Mouse (Mus musculus) adrenal gland, adult 2 months (tissue): ENCODE results near the gene Gm7579. TPM values are rescaled to one million over a fixed set of nuclear protein-coding genes. Genes with fewer than 3 reads are reported as not detected.
"Not testable (repeated sequence)": the region's sequence is repeated elsewhere in the genome, so short reads cannot be mapped to it uniquely, and the experiment has no call there.

Experiments
- DNase-seq: peaks from one replicate; pipeline ENCODE4 v3.0.0; 2021
- long read RNA-seq: library from polyadenylated mRNA; stranded (forward); transcript quantifications from one replicate; pipeline ENCODE4 v2.0.0, GENCODE M21; 2021
- polyA plus RNA-seq: library from polyadenylated mRNA; depleted of rRNA; stranded (reverse); fragments of >200 nt; gene quantifications from 2 replicates; pipeline ENCODE4 v1.2.3, GENCODE M21; 2012; rRNA removed
- total RNA-seq, 2 experiments: library from RNA; stranded (reverse); gene quantifications; 2 replicates each; pipeline ENCODE4 v1.2.3; 2021

Gm7579 gene
- total RNA-seq (not detected), polyA plus RNA-seq (not detected in 2 replicates)
- long read RNA-seq = 0 reads

DNA sequence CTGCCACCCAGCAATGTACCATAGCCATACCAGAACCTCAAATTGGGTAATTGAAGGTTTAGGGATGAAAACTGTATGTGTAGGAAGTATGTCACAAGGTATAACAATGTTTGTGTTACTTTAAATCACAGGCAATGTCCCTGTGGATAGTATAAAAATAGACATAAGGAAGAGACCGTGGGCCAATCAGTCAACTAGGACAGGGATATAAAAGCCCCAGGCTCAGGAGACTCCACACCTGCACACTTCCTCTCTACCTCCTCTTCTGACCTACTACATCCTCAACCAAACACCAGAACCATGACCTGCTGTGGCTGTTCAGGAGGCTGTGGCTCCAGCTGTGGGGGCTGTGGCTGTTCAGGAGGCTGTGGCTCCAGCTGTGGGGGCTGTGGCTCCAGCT is at the start of gene Gm7579:
Gene Gm7579, plus strand, starts transcription at position 301 of the 400 bp plus-strand sequence.
- no peak for DNase-seq

- not testable (repeated sequence) for DNase-seq
These were observed 46.0 kb upstream of the Gm7579 start, which contains the start of gene Gm4553 for GRCm38 (mm10) chr7:142165639-142166038. TSS of gene Gm4553 (minus strand) at chr7:142165739.

DNA sequence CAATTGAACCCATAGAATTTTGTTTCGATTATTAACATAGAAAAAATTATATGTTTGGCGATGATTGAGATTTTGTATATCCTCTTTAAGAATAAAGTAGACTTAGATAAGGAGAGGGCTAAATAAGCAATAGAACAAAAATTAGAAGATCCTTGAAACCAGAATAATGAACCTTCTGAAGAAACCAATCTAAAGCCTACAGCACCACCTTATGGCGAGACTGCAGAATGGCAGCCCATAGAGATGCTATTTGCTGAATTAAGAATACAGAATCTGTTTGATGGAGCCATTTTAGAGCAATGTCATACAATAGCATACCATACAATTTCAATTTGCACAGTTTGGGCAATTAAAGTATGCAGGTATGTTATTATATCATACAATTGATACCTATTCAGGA is 41.8 kb upstream of the Gm7579 start:
- DNase-seq = no peak

- DNase-seq = not testable (repeated sequence)
These were observed 35.8 kb upstream of the Gm7579 start, which contains the start of gene Krtap5-2 for GRCm38 (mm10) chr7:142175905-142176304. TSS of gene Krtap5-2 (minus strand) at chr7:142176005.

- no peak for DNase-seq
These were observed 33.0 kb upstream of the Gm7579 start for GRCm38 (mm10) chr7:142178685-142179084.

- DNase-seq = no peak
These were observed 30.6 kb upstream of the Gm7579 start for GRCm38 (mm10) chr7:142181021-142181420.

- no peak for DNase-seq
These were observed 23.5 kb upstream of the Gm7579 start for GRCm38 (mm10) chr7:142188156-142188555.

GRCm38 (mm10) chr7:142190289-142190688 is 21.4 kb upstream of the Gm7579 start, which contains the start of gene Gm10153:
TSS of gene Gm10153 (minus strand) at chr7:142190389.
- DNase-seq = no peak

DNA sequence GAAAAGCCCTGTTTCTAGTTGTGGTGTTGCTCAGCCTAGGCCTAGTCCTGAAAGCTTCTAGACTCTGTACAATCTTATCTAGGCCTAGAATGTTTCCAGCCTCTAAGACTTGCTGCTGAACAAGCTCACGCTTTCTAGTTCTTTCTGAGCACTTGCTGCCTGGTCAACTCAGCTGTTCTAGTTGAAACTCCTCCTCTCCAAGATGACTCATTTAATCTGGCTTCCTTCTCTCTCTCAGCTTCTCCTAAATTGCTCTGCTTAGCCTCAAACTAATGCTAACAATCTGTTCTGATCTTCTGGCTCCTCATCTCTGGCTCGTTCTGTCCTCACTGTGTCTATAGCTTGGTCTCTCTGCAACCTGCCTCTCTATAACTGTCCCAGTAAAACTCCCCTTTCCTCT is 12.9 kb upstream of the Gm7579 start:
- DNase-seq = no peak

DNA sequence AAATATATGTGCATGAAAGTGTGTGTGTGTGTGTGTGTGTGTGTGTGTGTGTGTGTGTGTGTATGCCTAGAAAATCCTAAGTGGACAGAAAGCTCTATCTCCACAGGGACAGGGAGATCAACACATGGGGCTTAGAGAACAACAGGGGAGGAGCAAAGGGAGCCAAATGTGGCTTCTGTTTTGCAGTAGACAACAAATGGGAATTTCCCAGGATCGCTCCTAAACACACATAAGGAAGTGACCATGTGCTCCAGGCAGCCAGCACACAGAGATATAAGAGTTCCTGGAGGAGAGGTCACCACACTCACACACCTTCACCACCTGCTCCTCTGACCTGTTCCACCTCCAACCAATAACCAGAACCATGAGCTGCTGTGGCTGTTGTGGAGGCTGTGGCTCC is 10.6 kb upstream of the Gm7579 start, which contains the start of gene Krtap5-3:
Gene Krtap5-3, plus strand, starts transcription at position 301 of the 400 bp plus-strand sequence.
- DNase-seq = no peak

GRCm38 (mm10) chr7:142205488-142205887 is 6.2 kb upstream of the Gm7579 start:
- DNase-seq = no peak

DNA sequence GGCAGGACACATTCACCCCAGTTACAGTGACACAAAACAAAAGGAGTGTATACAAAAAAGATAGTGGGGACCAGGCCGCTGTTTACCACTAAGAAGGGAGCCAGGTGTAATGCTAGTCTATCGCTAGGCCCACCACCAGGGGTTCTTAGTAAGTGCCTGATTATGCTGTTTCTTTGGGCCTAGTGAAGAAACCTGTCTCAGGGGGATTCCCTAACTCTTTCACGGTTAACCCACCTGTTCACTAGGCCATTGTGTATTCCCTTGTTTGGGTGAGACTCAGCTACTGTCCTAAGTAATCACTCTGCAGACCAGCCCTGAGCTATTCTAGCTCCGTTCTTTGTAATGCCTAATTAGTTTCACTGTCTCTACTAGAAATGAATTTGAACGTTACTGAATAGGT is 4.8 kb upstream of the Gm7579 start:
- DNase-seq = not testable (repeated sequence)

DNA sequence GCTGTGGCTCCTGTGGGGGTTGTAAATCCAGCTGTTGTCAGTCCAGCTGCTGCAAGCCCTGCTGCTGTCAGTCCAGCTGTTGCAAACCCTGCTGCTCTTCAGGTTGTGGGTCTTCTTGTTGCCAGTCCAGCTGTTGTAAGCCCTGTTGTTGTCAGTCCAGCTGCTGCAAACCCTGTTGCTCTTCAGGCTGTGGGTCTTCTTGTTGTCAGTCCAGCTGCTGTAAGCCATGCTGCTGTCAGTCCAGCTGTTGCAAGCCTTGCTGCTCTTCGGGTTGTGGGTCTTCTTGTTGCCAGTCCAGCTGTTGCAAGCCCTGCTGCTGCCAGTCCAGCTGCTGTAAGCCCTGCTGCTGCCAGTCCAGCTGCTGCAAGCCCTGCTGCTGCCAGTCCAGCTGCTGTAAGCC is 477 bp downstream of the Gm7579 start:
- DNase-seq = not testable (repeated sequence)

GRCm38 (mm10) chr7:142224518-142224917 is 12.9 kb downstream of the Gm7579 start:
- DNase-seq = no peak

DNA sequence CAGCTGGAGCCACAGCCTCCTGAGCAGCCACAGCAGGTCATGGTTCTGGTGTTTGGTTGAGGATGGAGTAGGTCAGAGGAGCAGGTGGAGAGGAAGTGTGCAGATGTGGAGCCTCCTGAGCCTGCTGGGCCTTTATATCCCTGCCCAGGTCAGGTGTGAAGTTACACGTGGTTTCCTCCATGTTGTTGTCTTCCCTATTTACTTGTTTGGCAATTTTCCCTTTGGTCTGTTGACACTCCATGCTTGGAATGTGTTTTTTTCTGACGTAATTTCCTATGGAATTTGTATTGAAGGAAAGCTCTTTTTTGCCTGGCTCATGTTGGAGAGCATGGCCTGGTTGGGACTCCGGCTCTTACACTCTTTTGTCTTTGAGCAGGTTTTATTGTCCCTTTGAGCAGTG is 18.2 kb downstream of the Gm7579 start, which contains the start of gene Krtap5-5:
Gene Krtap5-5, minus strand, starts transcription at position 101 of the 400 bp plus-strand sequence.
- DNase-seq = not testable (repeated sequence)

DNA sequence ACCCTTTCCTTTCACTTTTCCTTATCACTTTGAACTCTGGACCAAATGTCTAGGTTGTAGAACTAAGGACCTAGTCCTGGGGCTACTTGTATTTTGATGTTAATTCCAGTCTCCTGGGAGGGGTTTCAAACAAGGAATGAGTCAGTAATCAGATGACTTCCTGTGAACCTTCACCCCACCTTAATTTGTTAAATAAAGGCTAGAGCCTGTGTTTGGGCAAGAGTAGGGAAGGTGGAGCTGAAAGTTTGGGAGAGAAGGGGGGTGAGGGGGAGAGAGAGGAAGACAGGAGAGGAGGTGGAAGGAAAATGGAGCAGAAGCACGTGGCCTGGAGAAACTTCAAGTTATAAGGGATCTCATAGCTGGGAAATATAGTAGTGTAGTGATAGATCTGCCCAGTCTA is 19.9 kb downstream of the Gm7579 start:
- DNase-seq = no peak

DNA sequence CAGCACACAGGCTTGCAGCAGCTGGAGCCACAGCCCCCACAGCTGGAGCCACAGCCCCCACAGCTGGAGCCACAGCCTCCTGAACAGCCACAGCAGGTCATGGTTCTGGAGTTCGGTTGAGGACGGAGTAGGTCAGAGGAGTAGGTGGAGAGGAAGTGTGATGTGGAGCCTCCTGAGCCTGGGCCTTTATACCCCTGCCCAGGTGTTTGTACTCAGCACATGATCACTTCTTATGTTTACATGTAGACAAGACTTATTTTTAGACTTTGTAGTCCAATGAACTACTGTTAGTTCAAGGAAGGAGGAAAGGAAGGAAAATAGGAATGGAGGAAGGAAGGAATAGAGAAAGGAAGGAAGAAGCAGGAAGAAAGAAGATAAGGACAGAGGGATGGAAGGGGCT is 29.3 kb downstream of the Gm7579 start, which contains the start of gene Gm40460:
Gene Gm40460, minus strand, starts transcription at position 101 of the 400 bp plus-strand sequence.
- DNase-seq = no peak

DNA sequence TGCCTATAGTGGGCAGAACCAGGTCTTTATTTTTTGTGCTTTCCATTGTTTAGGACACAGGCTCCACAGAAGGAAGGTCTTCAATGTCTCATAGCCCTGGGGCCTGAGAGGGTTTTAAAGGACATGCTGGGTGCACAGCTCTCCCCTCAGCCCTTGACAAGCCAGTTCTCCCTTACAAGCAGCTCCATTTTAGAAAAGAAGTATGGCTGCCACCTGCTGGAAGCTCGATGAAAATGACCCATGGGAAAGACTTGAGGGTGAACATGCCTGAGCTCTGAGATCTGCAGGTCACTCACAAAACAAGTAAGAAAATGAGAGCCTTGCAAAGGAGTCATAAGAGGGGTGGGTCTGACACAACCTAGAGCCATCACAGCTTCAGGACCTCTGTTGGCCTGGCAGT is 38.2 kb downstream of the Gm7579 start:
- peak; percentile 22 for DNase-seq

DNA sequence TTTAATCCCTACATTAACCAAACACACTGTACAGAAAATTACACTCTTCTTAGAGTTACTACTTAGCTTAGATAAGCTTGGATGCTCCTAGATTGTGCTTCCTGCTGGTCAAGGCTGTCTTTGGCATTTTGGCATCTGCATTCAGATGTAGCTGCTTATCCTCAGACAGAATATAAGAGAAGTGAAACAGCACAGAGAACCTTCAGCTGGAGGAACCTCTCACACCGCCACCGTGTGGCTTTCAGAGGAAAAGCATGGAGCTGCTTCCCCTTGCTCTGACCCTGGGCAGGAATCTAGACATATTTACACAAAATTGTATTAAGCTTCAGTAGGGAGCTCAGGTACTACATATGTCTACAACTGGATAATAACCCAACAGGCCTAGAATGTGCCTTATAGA is 43.9 kb downstream of the Gm7579 start:
- peak; percentile 34 for DNase-seq

DNA sequence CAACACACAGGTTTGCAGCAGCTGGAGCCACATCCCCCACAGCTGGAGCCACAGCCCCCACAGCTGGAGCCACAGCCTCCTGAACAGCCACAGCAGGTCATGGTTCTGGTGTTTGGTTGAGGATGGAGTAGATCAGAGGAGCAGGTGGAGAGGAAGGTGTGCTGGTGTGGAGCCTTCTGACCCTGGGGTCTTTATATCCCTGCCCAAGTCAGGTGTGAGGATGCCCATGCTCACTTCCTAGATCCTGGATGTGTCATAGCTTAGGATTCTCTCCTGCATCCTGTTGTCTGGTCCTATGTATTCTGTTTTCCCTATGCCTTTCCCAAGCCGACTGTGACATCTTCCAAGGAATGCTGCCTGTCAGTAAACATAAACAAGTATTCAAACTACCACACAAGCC is 46.6 kb downstream of the Gm7579 start, which contains the start of gene Gm2431:
Gene Gm2431, minus strand, starts transcription at position 101 of the 400 bp plus-strand sequence.
- DNase-seq = not testable (repeated sequence)
